Mouse (Mus musculus) monocyte, adult 2 months (primary cell): ENCODE data around the gene Ssbp3.

Experiments
- DNase-seq, 2 experiments: peaks; one replicate each; pipeline ENCODE4 v3.0.0; 2022; ENCODE audit warnings: low spot score in 2 of 2, low read depth in 1 of 2

Gene Ssbp3

DNA sequence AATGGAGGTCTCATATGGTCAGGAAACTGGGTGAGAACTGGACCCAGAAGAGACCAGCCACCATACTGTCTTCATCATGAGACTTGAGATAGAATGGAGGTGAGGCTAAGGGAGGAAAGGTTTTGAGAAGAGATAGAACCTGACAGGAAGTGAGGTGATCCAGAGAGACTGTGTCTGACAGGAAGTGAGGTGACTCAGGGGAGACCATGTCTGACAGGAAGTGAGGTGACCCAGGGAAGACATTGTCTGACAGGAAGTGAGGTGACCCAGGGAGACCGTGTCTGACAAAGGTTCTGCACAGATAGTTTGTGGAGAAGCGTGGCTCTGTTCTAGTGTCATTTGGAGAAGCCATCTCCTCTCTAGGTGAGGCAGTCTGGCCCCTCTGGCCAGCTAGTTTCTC is 47.6 kb downstream of the Ssbp3 start:
- no peak for DNase-seq

DNA sequence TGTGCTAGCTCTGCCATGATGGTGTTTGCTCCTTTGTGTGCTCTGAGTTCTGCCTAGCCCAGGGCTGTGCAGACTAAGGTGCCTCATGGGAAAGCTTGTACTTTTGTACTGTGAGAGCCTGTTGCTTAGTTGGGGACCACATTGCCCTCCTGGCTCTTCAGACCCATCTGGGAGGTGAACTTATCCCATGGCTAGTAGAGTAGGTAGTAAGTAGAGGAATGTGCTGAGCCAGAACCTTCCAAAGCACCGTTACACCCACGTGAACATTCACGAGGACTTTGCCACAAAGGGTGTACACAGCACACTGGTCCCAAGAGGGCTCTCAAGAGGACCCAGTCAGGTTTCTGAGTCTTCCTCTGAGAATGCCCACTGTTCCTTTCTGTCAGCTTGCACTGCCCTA is 48.1 kb downstream of the Ssbp3 start:
- no peak for DNase-seq

DNA sequence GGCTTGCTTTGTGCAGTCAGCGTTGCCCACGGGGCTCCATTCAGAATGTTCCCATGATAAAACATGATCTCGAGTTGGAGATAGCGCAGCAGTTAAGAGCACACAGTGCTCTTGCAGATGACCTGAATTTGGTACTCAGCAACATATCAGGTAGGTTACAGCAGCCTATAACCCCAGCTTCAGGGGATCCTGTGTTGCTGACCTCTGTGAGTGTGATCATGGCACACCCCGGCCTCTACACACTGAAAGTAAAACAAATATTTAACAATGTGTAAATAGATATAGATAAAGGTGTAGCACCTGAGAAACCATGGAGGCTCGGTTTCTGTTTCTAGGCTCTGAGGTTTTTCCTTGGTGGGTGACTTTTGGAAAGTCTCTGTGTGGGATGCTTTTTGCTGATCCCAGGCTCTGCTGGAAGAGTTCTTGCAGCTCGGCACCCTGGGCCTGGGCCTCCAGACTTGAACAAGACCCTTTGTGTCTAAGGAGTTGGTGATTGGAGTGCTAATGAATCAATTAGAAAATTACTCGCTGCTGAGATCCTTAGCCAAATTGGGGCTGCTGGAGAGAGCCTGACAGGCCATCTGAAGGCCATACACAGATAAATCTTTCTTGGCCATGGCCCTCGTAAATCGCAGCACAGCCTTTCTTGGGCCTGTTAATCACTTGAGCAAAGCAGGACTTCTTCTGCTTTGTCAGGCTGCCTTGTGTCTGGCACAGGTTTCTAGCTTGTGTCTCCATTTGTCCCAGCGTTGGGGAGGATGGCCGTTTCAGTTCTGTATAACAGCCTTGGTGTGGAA is 49.2 kb downstream of the Ssbp3 start:
- no peak for DNase-seq

DNA sequence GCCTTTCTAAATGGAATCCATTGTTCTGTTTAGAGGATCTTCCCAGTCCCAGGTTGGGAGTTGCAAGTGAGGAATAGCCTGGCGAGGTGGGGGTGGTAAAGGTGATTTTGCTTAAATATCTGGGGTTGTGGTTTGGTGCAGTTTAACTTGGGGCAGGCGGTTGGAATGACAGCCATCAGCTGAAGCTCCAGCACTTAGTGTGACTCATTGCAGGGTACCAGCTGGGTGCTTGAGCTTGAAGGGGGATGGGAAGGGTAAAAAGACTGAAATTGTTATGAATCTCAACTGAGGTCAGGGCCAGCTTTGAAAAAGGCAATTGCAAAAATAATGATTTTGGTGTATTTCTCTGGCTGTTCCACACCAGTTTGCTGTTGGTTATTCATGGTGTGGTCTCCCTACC is 50.0 kb downstream of the Ssbp3 start:
- DNase-seq = no peak

DNA sequence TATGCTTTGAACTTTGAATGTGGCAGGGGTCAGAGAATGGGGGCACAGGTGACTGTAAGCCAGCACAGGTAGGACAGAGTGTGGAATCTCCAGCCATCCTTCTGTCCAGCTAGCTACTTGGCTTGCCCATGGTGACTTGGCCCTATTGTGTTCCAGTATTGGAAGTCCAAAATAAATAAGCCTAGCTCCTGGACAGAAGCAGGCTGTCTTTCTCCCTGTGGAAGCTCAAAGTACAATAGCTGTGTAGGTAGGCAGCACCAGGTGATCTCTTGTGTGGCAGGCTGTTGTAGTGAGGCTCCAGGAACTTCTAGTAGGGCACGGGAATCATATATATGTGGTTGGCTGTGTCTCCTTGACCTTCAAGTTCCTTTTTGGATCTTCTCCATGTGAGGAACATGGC is 50.8 kb downstream of the Ssbp3 start:
- DNase-seq = no peak

- DNase-seq = no peak
Measured at GRCm38 (mm10) chr4:106964356-106964755, 53.9 kb downstream of the Ssbp3 start.

DNA sequence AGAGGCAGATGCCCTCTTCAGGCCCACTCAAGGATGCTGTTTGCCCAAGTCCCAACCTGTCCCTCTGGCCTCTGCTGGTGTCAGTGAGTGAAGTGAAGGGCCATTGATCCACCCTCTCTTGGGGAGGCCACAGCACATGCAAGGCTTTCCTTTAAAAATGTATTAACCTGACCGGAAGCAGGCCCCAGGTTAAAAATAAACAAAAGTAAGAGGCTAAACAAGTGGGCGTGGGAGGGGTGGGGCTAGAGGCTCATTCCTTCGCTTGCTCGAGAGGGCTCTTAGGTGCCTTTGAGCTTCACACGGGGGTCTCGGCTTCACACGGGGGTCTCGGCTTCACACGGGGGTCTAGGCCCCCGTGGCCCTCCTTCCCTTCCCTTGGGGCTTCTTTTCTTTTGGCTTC is 54.5 kb downstream of the Ssbp3 start:
- no peak for DNase-seq

DNA sequence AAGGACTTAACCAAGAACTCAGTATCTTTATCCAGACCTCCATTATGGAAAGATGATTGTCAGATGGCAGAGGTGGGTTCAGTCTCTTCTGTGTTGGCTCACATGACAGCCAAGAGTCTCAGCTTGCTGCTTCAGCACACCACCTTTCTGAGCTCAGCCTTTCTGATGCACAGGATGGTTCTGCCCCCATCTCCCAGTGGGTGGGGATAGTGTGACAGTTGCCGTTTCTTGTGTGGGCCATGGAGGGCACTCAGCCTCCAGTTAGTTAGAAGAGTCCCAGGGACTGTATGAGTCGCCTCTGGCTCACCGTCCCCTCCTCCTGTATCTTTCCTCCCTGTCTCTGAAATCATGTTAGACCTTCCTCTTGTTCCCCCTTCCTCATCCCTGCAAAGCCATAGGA is 55.9 kb downstream of the Ssbp3 start:
- DNase-seq = no peak

DNA sequence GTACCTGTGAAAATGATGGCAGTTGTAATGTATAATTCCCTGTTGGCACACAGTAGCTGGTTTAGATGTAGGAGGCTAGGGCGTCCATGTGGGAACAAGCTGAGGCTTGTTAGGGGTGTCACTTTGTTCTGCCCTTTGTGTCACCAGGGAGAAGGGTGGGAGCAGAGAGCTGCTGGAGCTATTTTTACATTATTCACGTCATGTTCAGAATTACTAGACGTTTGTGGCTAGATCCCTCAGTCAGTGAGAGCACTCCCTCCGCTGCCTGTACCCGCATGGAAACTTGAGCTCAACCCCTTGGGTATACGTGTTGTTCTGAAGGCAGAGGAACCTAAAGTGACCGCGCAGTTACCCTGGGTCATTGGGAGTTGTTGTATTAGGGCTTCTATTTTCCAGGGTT is 58.4 kb downstream of the Ssbp3 start:
- DNase-seq = no peak

GRCm38 (mm10) chr4:106970786-106971185 is 60.3 kb downstream of the Ssbp3 start:
- no peak for DNase-seq

DNA sequence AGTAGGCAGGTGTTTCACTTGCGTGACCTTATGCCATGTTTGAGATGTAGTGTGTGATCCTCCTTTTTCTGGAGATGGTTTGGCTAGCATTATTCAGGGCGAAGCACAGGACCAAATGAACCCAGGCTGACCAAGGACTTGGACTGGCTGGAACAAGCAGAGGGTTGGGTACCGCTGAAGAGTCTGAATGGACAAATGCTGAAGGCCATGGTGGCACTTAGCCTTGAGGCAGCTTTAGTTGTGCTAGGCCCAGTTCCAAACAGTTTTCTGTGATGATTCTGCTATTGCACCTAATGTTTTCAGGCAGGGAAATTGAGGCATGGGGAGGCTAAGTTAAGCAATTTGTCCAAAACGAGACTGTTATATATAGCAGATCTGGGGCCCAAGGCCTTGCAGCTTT is 61.6 kb downstream of the Ssbp3 start:
- no peak for DNase-seq

DNA sequence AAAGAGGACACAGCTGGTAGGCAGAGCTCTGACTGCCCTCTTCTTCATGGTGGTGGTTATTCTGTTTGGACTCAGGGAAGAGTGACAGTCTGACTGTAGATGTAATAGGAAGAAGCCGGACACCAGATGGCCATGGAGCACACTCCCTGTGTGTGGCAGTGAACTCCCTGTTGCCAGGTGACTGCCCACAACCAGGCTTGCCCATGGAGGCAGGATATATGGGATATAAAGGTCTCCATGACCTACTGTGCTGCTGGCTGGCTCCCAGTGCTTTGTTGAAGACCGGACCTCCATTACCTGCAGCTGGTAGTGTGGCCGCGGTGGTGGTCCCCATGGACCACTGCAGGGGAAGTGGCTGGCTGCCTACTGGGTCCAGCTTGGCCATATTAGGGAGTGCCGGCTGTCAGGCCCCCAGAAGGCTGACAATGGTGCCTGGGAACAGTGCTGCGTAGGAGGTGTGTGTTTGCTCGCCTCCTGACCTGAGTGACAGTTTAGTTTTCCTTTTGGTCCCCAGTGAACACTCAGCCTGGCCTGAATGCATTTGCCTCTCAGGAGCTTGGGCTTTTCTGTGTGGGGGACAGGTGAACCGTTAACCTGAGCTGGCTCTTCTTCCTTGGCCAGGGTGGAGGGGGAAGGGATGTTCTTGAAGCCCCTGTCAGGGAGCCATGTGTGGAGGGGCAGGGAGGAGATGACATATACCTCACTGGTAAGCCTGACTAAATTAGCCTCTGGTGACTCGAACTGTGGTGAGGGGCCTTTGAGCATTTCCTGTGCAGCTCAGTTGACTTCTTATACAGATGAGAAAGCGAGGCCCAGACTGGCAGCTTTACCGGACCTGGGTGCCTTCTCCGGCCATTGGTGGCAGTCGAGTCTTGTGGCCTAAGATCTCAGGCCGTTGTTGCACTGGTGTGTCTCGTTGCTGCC is 62.2 kb downstream of the Ssbp3 start:
- no peak for DNase-seq

DNA sequence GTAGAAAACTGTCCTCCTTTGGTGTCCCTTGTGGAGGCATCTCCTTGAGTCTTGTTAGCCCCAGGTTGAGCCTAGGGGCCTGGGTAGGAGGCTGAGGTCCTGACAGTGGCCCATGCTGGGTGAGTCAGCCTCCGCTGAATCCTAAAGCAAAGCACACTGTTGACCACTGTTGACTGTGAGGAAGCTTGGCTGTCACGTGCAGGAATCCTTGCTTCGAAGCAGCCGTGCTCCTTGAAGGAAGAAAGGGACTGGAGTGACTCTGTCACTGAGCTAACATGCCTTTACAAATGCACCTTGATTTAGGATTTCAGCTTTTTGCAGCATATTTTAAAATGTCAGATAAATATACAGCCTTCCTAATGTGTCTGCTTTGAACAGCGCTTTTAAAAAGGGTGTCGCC is 64.8 kb downstream of the Ssbp3 start:
- DNase-seq = no peak

GRCm38 (mm10) chr4:106975890-106976289 is 65.4 kb downstream of the Ssbp3 start:
- DNase-seq = no peak

- DNase-seq = no peak
Measured at GRCm38 (mm10) chr4:106976576-106976975, 66.1 kb downstream of the Ssbp3 start.

GRCm38 (mm10) chr4:106977218-106977651 is 66.7 kb downstream of the Ssbp3 start:
- DNase-seq = no peak

- no peak for DNase-seq
Measured at GRCm38 (mm10) chr4:106978376-106978775, 67.9 kb downstream of the Ssbp3 start.

DNA sequence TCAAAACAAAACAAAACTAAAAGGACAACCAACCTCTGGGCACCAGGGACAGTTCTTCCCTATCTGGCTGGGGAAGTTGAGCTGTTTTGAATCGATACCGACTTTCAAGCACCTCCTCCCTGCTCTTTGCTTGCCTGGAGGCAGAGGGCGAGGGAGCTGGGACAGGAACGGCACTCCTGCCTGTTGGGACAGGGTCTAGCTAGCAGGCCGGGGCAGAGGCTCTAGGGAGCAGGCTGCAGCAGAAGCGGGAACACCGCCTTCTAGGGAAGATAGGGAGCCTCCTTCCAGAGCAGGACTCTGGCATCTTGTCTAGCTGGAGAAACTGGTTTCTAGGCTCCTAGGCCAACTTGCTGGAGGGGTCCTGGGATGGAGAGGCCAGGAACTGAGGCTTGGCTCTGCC is 70.2 kb downstream of the Ssbp3 start:
- no peak for DNase-seq

GRCm38 (mm10) chr4:106981385-106982103 is 71.0 kb downstream of the Ssbp3 start:
- DNase-seq = no peak

DNA sequence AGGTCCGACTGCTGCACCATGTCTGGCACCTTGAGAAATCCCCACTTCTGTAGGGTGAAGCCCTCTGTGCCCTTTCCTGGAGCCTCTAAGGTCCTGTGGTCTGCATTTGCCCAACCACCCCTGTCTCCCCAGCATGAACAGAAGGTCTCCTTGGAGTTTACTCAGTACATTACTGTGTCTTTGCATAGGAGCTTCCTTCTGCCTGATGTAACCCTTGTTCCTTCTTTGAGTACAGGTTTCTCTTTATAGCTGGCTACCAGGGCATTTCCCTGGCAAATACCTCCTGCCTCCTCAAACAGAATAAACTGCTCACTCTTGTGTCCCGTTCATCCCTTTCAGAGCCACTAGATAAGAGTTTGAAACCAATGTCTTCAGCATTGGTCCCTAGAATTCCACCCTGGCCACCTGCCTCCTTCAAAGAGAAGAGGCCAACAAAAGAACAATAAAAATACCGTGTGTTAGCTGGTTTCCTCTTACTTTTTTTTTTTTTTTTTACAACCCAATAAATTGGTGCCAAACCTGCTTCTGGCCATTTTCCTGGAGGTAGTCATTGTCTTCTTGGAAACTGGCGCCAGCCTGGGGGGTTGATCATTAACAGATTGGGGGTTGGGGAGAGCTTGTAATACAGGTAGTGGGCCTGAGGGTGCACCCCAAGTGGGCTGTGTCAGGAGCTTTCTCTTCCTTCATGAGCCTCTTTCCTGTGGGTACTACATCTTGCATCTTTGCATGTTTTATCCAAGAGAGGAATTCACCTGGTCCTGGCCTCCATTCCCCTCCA is 72.0 kb downstream of the Ssbp3 start:
- DNase-seq = no peak
